In the genomic region with DNA sequence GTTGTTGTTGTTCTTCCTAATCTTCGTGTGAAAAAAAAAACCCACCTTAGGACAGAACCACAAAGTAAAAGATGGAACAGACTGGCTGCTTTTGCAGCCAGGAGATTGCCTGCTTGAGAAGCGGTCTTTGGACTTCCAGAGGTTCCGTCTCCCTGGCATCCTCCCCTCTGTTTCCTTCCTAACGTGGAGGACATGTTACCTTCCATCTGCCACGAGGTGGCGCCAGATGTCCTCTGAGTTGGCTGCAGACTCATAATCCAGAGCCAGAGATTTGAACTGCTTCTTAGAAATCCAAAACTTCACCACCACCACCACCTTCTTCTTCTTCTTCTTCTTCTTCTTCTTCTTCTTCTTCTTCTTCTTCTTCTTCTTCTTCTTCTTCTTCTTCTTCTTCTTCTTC, we compare ENCODE assay signal across 8 mouse cellular contexts. TPM values are rescaled to one million over a fixed set of nuclear protein-coding genes. Genes with fewer than 3 reads are reported as not detected.
DNase-seq lines count a peak whose midpoint lies in the region; ATAC-seq and TF ChIP-seq lines count a peak whose summit lies in the region.

No protein-coding gene starts in this region.

- no peak overlapping the region for H3ac ChIP-seq in myocyte (ENCODE audit: control insufficient read depth, insufficient read length)

- H3K79me2 ChIP-seq in myocyte (ENCODE audit: control insufficient read depth, insufficient read depth) = peaks cover 52% of the 10 kb centered on the region

- H3K36me3 ChIP-seq in liver, embryonic 12.5 days = no peaks in the 10 kb centered on the region
- H3K36me3 ChIP-seq in hindbrain, postnatal 0 days (ENCODE audit: insufficient read depth, low read length) = no peaks in the 10 kb centered on the region
- H3K36me3 ChIP-seq in myocyte (ENCODE audit: control insufficient read depth, insufficient read depth) = no peaks in the 10 kb centered on the region

- H3K9me3 ChIP-seq in liver, embryonic 12.5 days (replicated peaks) = no peaks in the 10 kb centered on the region
- H3K9me3 ChIP-seq in hindbrain, postnatal 0 days (ENCODE audit: low read length) = no peaks in the 10 kb centered on the region

- peak; percentile 80 for DNase-seq in liver
- DNase-seq in cerebellum, adult 18-20 months = peak; percentile 86 to 89
- DNase-seq in frontal cortex, postnatal 36 days (ENCODE audit: low spot score in 2 of 2) = peak; percentile 83 to 85
- DNase-seq in hindbrain, postnatal 0 days (ENCODE audit: low spot score) = peak; percentile 95
- peak; percentile 82 to 90 for DNase-seq in left cerebral cortex, postnatal 25 days (ENCODE audit: low spot score in 2 of 2)
- peak; percentile 69 to 86 for DNase-seq in spleen, postnatal 4 days (ENCODE audit: low spot score in 2 of 2)

- peak; percentile 87 for TF ChIP-seq CTCF in hindbrain, postnatal 0 days (IDR thresholded peaks at IDR 0.05; ENCODE audit: low read depth)

- no peak overlapping the region for H3K4me2 ChIP-seq in liver, embryonic 12.5 days
- no peak overlapping the region for H3K4me2 ChIP-seq in hindbrain, postnatal 0 days (ENCODE audit: low read depth, low read length)
- H3K4me2 ChIP-seq in myocyte (ENCODE audit: low read depth) = peak overlapping the region; percentile 54

- peaks cover 5% of the 10 kb centered on the region for H3K4me1 ChIP-seq in liver, embryonic 12.5 days
- 0 out of 2 replicates have a peak, but pooled peaks cover 11% of the 10 kb centered on the region for H3K4me1 ChIP-seq in hindbrain, postnatal 0 days (ENCODE audit: insufficient read depth, low read length)

- 13% methylated on average over 6 of the region's 6 CpGs for WGBS in liver, embryonic 12.5 days (ENCODE audit: insufficient replicate concordance)
- 4% methylated on average over 6 of the region's 6 CpGs for WGBS in hindbrain, postnatal 0 days

- intact Hi-C loops in left cerebral cortex, postnatal 25 days (cut with DNase I) = loop anchor here (2.0 to 5.0 kb wide), 3 partner anchors 137 to 285 kb away; no protein-coding TSS in a partner anchor

- no peak overlapping the region for H3K27ac ChIP-seq in liver, embryonic 12.5 days
- H3K27ac ChIP-seq in hindbrain, postnatal 0 days = peak overlapping the region; percentile 51

- TF ChIP-seq POLR2A in myocyte (IDR thresholded peaks at IDR 0.05; ENCODE audit: insufficient read length, low read depth) = no peak

- H3K27me3 ChIP-seq in liver, embryonic 12.5 days (replicated peaks) = 0 out of 2 replicates have a peak, but pooled peaks cover 3% of the 10 kb centered on the region
- H3K27me3 ChIP-seq in hindbrain, postnatal 0 days (ENCODE audit: insufficient read depth, low read length) = no peaks in the 10 kb centered on the region
- no peaks in the 10 kb centered on the region for H3K27me3 ChIP-seq in myocyte (ENCODE audit: control insufficient read depth, insufficient read depth, insufficient read length)

- no peak overlapping the region for H3K4me3 ChIP-seq in liver, embryonic 12.5 days
- H3K4me3 ChIP-seq in hindbrain, postnatal 0 days (ENCODE audit: low read length) = no peak overlapping the region
- no peak overlapping the region for H3K4me3 ChIP-seq in myocyte

- no peak for ATAC-seq in liver, embryonic 12.5 days
- ATAC-seq in hindbrain, postnatal 0 days = peak; percentile 52; the same call in 1 of the 2 replicates

- H3K9ac ChIP-seq in liver, embryonic 12.5 days = no peak overlapping the region
- no peak overlapping the region for H3K9ac ChIP-seq in hindbrain, postnatal 0 days (replicated peaks; ENCODE audit: low read length)

TF ChIP-seq in myocyte, 11 proteins besides CTCF, POLR2A, EP300 and RAD21:
- TF ChIP-seq E2F4 (IDR thresholded peaks at IDR 0.05; ENCODE audit: insufficient read depth) = no peak
TF ChIP-seq in myocyte: peak in this region for 0.

RNA-seq across cellular contexts. Expression of gene Elk3, which starts 19.1 kb away (rescaled TPM):
- 8.6 and 9.6 TPM in 2 replicates for polyA plus RNA-seq in liver, embryonic 12.5 days (2016; fragmentation: Nextera tagmentation; extraction: Ambion mirVana)
- 7.6 and 9.5 TPM in 2 replicates for total RNA-seq in hindbrain, postnatal 0 days (2014; rRNA removed)
- 6.2 and 7.1 TPM in 2 replicates for polyA plus RNA-seq in hindbrain, postnatal 0 days (2015; fragmentation: Nextera tagmentation; extraction: Ambion mirVana)
- total RNA-seq in left cerebral cortex, postnatal 25 days (2021) = 10 to 100 TPM in 1 of 2 experiments, 1 to 10 TPM in 1; 9.6 to 12.4 TPM
- 28.4 TPM for polyA plus RNA-seq in myocyte (2012; fragmentation: generic; extraction: Trizol)
